ENCODE assay signal across 8 mouse cellular contexts in genomic region chr6:113045575-113045974, GRCm38 (mm10). TPM values are rescaled to one million over a fixed set of nuclear protein-coding genes. Genes with fewer than 3 reads are reported as not detected.
DNase-seq lines count a peak whose midpoint lies in the region; ATAC-seq and TF ChIP-seq lines count a peak whose summit lies in the region.

No protein-coding gene starts in this region.

- peak overlapping the region; percentile 96 for H3K27ac ChIP-seq in lung, embryonic 16.5 days (ENCODE audit: low read length)
- H3K27ac ChIP-seq in brown adipose tissue, adult 24 weeks (replicated peaks; ENCODE audit: low read depth, low read length), result peak overlapping the region; percentile 94
- H3K27ac ChIP-seq in liver, postnatal 0 days (ENCODE audit: low read depth), result peak overlapping the region; percentile 91

- TF ChIP-seq CTCF in liver, postnatal 0 days (IDR thresholded peaks at IDR 0.05; ENCODE audit: low read depth), result no peak

- H3K36me3 ChIP-seq in lung, embryonic 16.5 days (ENCODE audit: control insufficient read depth, insufficient read depth, low read length), result 0 out of 2 replicates have a peak, but pooled peaks cover 3% of the 10 kb centered on the region
- peaks cover 7% of the 10 kb centered on the region for H3K36me3 ChIP-seq in liver, postnatal 0 days (replicated peaks; ENCODE audit: insufficient read depth, low read length)

- H3K4me3 ChIP-seq in lung, embryonic 16.5 days (ENCODE audit: low read length), result peak overlapping the region; percentile 82
- H3K4me3 ChIP-seq in brown adipose tissue, adult 24 weeks (ENCODE audit: insufficient read depth, low read depth, low read length), result peak overlapping the region; percentile 75
- peak overlapping the region; percentile 85 for H3K4me3 ChIP-seq in liver, postnatal 0 days (ENCODE audit: low read depth, low read length)

- H3K9me3 ChIP-seq in lung, embryonic 16.5 days (ENCODE audit: control insufficient read depth, low read length), result no peaks in the 10 kb centered on the region
- no peaks in the 10 kb centered on the region for H3K9me3 ChIP-seq in liver, postnatal 0 days (ENCODE audit: low read length)

- H3K9ac ChIP-seq in lung, embryonic 16.5 days (ENCODE audit: low read length), result peak overlapping the region; percentile 87
- peak overlapping the region; percentile 91 for H3K9ac ChIP-seq in liver, postnatal 0 days (replicated peaks)

- peak; percentile 45 for ATAC-seq in lung, embryonic 16.5 days (ENCODE audit: low read depth)
- peak; percentile 11 to 33; a peak in 3 of 4 replicates for ATAC-seq in hematopoietic stem cell, adult 5-6 weeks (replicated peaks in 1 of 2; ENCODE audit: insufficient read depth in 1 of 2, low FRiP score in 2 of 2, low TSS enrichment in 1 of 2, low read depth in 1 of 2, poor library complexity in 2 of 2, severe bottlenecking in 2 of 2)
- peak; percentile 17 for ATAC-seq in liver, postnatal 0 days

- no peak for TF ChIP-seq EP300 in liver, postnatal 0 days (IDR thresholded peaks at IDR 0.05; ENCODE audit: low read depth)

- peak overlapping the region; percentile 83 for H3K4me2 ChIP-seq in lung, embryonic 16.5 days (ENCODE audit: low read depth, low read length)
- H3K4me2 ChIP-seq in liver, postnatal 0 days (ENCODE audit: low read depth, low read length), result peak overlapping the region; percentile 79

- H3K4me1 ChIP-seq in lung, embryonic 16.5 days (replicated peaks; ENCODE audit: control insufficient read depth, insufficient read depth, low read length), result peaks cover 12% of the 10 kb centered on the region
- H3K4me1 ChIP-seq in brown adipose tissue, adult 24 weeks (ENCODE audit: control insufficient read depth, insufficient read depth, insufficient read length, low read length), result peaks cover 4% of the 10 kb centered on the region; the same call in 1 of the 2 replicates
- peaks cover 29% of the 10 kb centered on the region for H3K4me1 ChIP-seq in liver, postnatal 0 days (ENCODE audit: insufficient read depth)

- no peak for DNase-seq in lung, postnatal 10 days
- DNase-seq in liver, postnatal 0 days, result no peak
- no peak for DNase-seq in thymus, postnatal 10 days (ENCODE audit: low spot score in 2 of 2)
- no peak for DNase-seq in gastrocnemius, adult 18-20 months (ENCODE audit: low spot score)
- no peak for DNase-seq in frontal cortex, postnatal 10 days (ENCODE audit: low spot score in 2 of 2)

- no peaks in the 10 kb centered on the region for H3K27me3 ChIP-seq in lung, embryonic 16.5 days (ENCODE audit: control insufficient read depth, insufficient read depth, low read depth, low read length)
- H3K27me3 ChIP-seq in liver, postnatal 0 days (ENCODE audit: insufficient read depth, low read length), result no peaks in the 10 kb centered on the region

- under 1% methylated on average over 11 of the region's 11 CpGs for WGBS in lung, embryonic 16.5 days
- under 1% methylated on average over 11 of the region's 11 CpGs for WGBS in liver, postnatal 0 days (ENCODE audit: insufficient replicate concordance)

RNA-seq across cellular contexts. Expression of gene Thumpd3, which starts 0.5 kb away (rescaled TPM):
- 43.7 TPM in 2 replicates for polyA plus RNA-seq in lung, embryonic 16.5 days (2015; fragmentation: Nextera tagmentation; extraction: Ambion mirVana)
- 25.4 and 34.9 TPM in 2 replicates for polyA plus RNA-seq in brown adipose tissue, adult 24 weeks (2012; ENCODE audit: insufficient read depth, insufficient read length, missing spikeins)
- 75.1 and 89.8 TPM in 2 replicates for total RNA-seq in hematopoietic stem cell, adult 5-6 weeks (2017)
- polyA plus RNA-seq in liver, postnatal 0 days (2015; fragmentation: Nextera tagmentation; extraction: Ambion mirVana), result 23.8 and 25.1 TPM in 2 replicates
- 10 to 100 TPM; 14.2 to 14.5 TPM for total RNA-seq in gastrocnemius, adult 18-20 months (2021)

RNA-seq across cellular contexts. Expression of gene Setd5, which starts 31.6 kb away (rescaled TPM):
- polyA plus RNA-seq in lung, embryonic 16.5 days (2015; fragmentation: Nextera tagmentation; extraction: Ambion mirVana), result 72.1 and 75.6 TPM in 2 replicates
- 17.0 and 19.0 TPM in 2 replicates for polyA plus RNA-seq in brown adipose tissue, adult 24 weeks (2012; ENCODE audit: insufficient read depth, insufficient read length, missing spikeins)
- total RNA-seq in hematopoietic stem cell, adult 5-6 weeks (2017), result 69.7 and 82.5 TPM in 2 replicates
- polyA plus RNA-seq in liver, postnatal 0 days (2015; fragmentation: Nextera tagmentation; extraction: Ambion mirVana), result 17.3 and 19.7 TPM in 2 replicates
- 10 to 100 TPM; 22.0 to 23.4 TPM for total RNA-seq in gastrocnemius, adult 18-20 months (2021)
